Mouse (Mus musculus): Measurements from ENCODE around the gene Mpc1. TPM values are rescaled to one million over a fixed set of nuclear protein-coding genes. Genes with fewer than 3 reads are reported as not detected.
"Not testable (repeated sequence)": the region's sequence is repeated elsewhere in the genome, so short reads cannot be mapped to it uniquely, and the experiment has no call there.

The Mpc1 gene
- total and polyA plus RNA-seq, 2 experiments: 305 to 762 TPM

DNA sequence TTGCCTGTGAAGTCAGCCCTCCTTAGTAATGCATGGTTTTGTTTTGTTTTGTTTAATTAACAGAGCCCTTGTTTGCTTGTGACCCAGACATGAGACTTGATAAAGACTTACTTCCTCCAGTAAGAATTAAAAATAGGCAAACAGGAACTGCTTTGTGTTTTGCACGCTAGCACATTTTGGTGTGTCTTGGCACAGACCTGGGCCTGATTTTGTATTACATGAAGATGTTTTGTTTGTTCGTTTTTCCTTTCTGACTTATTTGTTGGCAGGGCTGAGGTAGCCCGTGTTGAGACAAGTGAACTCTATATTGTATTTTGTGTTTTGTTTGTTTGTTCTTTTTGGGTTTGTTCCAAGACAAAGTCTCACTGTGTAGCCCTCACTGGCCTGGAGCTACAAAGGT, 29.0 kb downstream of the Mpc1 start:
- Histone ChIP-seq H3K4me1 (ENCODE audit: control insufficient read depth, insufficient read depth, low read length) (peaks cover 22% of the 10 kb centered on the region), H3K9ac (ENCODE audit: low read depth, low read length) (no peak overlapping the region; the same call in 1 of the 2 replicates), H3K79me2 (ENCODE audit: control insufficient read depth, insufficient read depth, low read length) (peaks cover 38% of the 10 kb centered on the region), H3K4me3 (ENCODE audit: insufficient read depth, low read depth, low read length) (peak overlapping the region; percentile 98), H3K36me3 (ENCODE audit: control insufficient read depth, insufficient read depth, low read length) (no peaks in the 10 kb centered on the region), H3K27me3 (ENCODE audit: control insufficient read depth, insufficient read depth, low read length) (no peaks in the 10 kb centered on the region), H3K27ac (replicated peaks; ENCODE audit: insufficient read depth, low read depth, low read length) (peak overlapping the region; percentile 92)
- DNase-seq (ENCODE audit: extremely low read depth, low read depth, low spot score): peak; percentile 91
- under 1% methylated on average over 3 of the region's 3 CpGs for WGBS
- TF ChIP-seq POLR2A (IDR thresholded peaks at IDR 0.05; ENCODE audit: extremely low read depth, insufficient read depth, low read length) (no peak), CTCF (IDR thresholded peaks at IDR 0.05; ENCODE audit: low read depth, low read length) (no peak)

DNA sequence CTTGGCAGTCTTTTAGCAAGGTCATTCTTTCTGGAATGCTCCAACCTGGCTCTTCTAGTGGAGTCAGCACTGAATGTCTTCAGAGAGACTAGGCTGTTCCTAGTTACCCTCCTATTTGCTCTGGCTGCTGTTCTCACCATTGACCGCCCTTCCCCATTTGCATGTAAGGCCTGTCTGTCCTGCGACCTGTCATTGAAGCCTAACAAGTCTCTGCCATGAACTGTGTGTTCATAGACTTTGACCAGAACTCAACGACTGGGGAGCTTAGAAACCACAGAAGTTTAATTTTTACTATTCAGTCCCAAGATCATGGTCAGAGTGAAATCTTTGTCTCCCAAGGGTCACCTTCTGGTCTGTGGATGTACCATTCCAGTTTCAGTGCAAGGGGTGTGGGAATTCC, 31.3 kb downstream of the Mpc1 start:
- TF ChIP-seq CTCF (IDR thresholded peaks at IDR 0.05; ENCODE audit: low read depth, low read length) (no peak), POLR2A (IDR thresholded peaks at IDR 0.05; ENCODE audit: extremely low read depth, insufficient read depth, low read length) (no peak)
- Histone ChIP-seq H3K27me3 (ENCODE audit: control insufficient read depth, insufficient read depth, low read length) (no peaks in the 10 kb centered on the region), H3K79me2 (ENCODE audit: control insufficient read depth, insufficient read depth, low read length) (peaks cover 48% of the 10 kb centered on the region), H3K36me3 (ENCODE audit: control insufficient read depth, insufficient read depth, low read length) (no peaks in the 10 kb centered on the region), H3K4me1 (ENCODE audit: control insufficient read depth, insufficient read depth, low read length) (peaks cover 29% of the 10 kb centered on the region), H3K27ac (replicated peaks; ENCODE audit: insufficient read depth, low read depth, low read length) (peak overlapping the region; percentile 95), H3K4me3 (ENCODE audit: insufficient read depth, low read depth, low read length) (no peak overlapping the region), H3K9ac (ENCODE audit: low read depth, low read length) (0 out of 2 replicates have a peak overlapping the region, but pooled peaks have one; percentile 4)
- 36% methylated on average over 3 of the region's 3 CpGs for WGBS
- peak; percentile 96 for DNase-seq (ENCODE audit: extremely low read depth, low read depth, low spot score)

DNA sequence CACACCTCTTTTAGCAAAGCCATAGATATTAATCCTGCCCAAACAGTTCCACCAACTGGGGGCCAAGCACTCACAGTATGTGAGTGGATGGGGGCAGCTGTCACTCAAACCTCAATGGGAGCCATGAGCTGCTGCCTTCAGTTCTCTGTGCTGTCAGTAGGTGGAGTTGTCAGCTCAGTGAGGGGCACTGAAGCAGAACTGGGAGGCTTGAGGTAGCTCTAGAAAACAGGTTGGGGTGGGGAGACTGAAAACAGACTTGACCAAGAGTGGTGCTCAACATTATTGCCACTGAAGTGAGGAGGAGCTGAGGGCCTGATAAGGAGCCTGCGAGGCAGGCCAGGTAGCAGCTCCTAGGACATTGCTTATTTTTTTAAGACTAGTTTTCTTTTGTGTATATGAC, 33.5 kb downstream of the Mpc1 start:
- Histone ChIP-seq H3K27me3 (ENCODE audit: control insufficient read depth, insufficient read depth, low read length) (no peaks in the 10 kb centered on the region), H3K4me3 (ENCODE audit: insufficient read depth, low read depth, low read length) (no peak overlapping the region), H3K36me3 (ENCODE audit: control insufficient read depth, insufficient read depth, low read length) (no peaks in the 10 kb centered on the region), H3K9ac (ENCODE audit: low read depth, low read length) (no peak overlapping the region), H3K27ac (replicated peaks; ENCODE audit: insufficient read depth, low read depth, low read length) (no peak overlapping the region), H3K79me2 (ENCODE audit: control insufficient read depth, insufficient read depth, low read length) (peaks cover 62% of the 10 kb centered on the region), H3K4me1 (ENCODE audit: control insufficient read depth, insufficient read depth, low read length) (peaks cover 31% of the 10 kb centered on the region)
- 92% methylated on average over 1 of the region's 1 CpGs for WGBS
- no peak for DNase-seq (ENCODE audit: extremely low read depth, low read depth, low spot score)
- TF ChIP-seq CTCF (IDR thresholded peaks at IDR 0.05; ENCODE audit: low read depth, low read length): peak; percentile 43
- no peak for TF ChIP-seq POLR2A (IDR thresholded peaks at IDR 0.05; ENCODE audit: extremely low read depth, insufficient read depth, low read length)

DNA sequence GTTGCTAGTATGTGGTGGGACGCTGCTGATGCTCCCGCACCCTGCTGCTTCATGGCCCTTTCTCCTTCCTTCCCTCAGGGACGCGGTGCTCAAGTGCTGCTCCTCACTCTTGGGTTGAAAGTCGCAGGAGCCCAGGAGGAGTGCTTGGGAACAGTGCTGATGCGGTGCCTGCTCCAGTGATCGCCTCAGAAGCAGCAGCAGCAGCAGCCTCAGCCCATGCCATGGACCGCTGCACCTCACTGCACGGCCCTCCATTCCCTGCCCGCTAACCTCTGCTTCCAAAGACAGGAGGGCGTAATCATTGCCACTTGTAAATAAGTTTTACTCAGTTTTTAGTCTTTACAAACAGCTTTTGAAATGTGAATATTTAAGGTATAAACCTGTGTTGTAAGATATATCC, 44.2 kb downstream of the Mpc1 start:
- not testable (repeated sequence) for H3K4me3 ChIP-seq (ENCODE audit: insufficient read depth, low read depth, low read length); H3K27me3 ChIP-seq (ENCODE audit: control insufficient read depth, insufficient read depth, low read length); H3K9ac ChIP-seq (ENCODE audit: low read depth, low read length); H3K4me1 ChIP-seq (ENCODE audit: control insufficient read depth, insufficient read depth, low read length); H3K27ac ChIP-seq (replicated peaks; ENCODE audit: insufficient read depth, low read depth, low read length); H3K36me3 ChIP-seq (ENCODE audit: control insufficient read depth, insufficient read depth, low read length); DNase-seq (ENCODE audit: extremely low read depth, low read depth, low spot score); H3K79me2 ChIP-seq (ENCODE audit: control insufficient read depth, insufficient read depth, low read length)
- 97% methylated on average over 11 of the region's 11 CpGs for WGBS

DNA sequence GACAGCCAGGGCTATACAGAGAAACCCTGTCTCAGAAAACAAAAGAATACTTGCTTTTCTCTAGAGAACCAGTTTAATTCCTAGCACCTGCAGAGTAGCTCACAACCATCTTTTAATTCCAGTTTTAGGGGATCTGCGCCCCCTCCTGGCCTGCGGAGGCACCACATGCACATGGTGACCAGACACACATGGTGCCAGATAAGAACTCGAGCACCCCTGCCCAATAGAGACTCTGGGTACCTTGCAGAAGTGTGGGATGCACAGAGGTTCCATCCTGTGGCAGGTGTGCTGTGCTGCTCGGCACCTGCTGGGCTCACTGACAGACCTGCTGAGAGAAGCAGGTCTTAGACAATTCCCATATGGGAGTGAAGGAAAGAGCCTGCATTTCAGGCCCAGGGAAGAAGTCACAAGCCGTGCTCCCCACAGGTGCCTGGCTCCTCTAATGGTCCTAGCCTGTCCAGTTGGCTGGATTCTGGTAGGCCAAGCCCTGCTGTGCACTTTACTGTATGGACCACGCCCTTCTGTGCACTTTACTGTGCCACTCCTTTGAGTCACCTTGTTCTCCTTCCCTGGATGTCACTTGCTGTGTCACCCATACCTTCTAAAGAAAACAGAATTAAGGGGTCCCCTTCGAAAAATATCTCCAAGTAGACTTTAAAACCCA, 45.9 kb downstream of the Mpc1 start:
- DNase-seq (ENCODE audit: extremely low read depth, low read depth, low spot score): no peak

DNA sequence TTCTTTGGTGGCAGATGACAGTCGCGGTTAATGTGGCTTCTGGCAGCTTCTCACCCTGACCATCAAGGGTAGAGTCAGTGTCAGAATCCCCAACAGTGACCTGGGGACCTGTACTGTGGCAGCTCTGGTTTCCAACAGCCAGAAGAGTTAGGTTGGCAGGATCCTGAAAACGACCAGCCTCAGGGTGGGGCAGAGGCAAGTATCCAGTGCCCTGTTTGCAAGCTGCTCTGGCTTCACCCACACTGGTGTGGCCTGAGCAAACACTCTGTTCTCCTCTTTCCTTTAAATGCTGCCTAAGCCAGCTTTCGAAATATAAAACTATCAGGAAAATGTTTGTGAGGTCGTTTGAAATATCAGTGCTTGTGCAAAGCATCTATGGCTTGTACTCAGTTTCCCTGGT, 47.9 kb downstream of the Mpc1 start:
- WGBS: 56% methylated on average over 5 of the region's 5 CpGs
- Histone ChIP-seq H3K79me2 (ENCODE audit: control insufficient read depth, insufficient read depth, low read length) (no peaks in the 10 kb centered on the region), H3K4me3 (ENCODE audit: insufficient read depth, low read depth, low read length) (no peak overlapping the region), H3K36me3 (ENCODE audit: control insufficient read depth, insufficient read depth, low read length) (0 out of 2 replicates have a peak, but pooled peaks cover 3% of the 10 kb centered on the region), H3K27ac (replicated peaks; ENCODE audit: insufficient read depth, low read depth, low read length) (no peak overlapping the region), H3K9ac (ENCODE audit: low read depth, low read length) (no peak overlapping the region), H3K4me1 (ENCODE audit: control insufficient read depth, insufficient read depth, low read length) (no peaks in the 10 kb centered on the region), H3K27me3 (ENCODE audit: control insufficient read depth, insufficient read depth, low read length) (no peaks in the 10 kb centered on the region)
- TF ChIP-seq CTCF (IDR thresholded peaks at IDR 0.05; ENCODE audit: low read depth, low read length) (no peak), POLR2A (IDR thresholded peaks at IDR 0.05; ENCODE audit: extremely low read depth, insufficient read depth, low read length) (no peak)
- no peak for DNase-seq (ENCODE audit: extremely low read depth, low read depth, low spot score)

More for the DNA sequence above, 45.9 kb downstream of the Mpc1 start:
- Histone ChIP-seq H3K4me3 (ENCODE audit: insufficient read depth, low read depth, low read length) (no peak overlapping the region), H3K27ac (replicated peaks; ENCODE audit: insufficient read depth, low read depth, low read length) (no peak overlapping the region), H3K27me3 (ENCODE audit: control insufficient read depth, insufficient read depth, low read length) (no peaks in the 10 kb centered on the region), H3K9ac (ENCODE audit: low read depth, low read length) (no peak overlapping the region), H3K36me3 (ENCODE audit: control insufficient read depth, insufficient read depth, low read length) (peaks cover 4% of the 10 kb centered on the region; the same call in 1 of the 2 replicates), H3K4me1 (ENCODE audit: control insufficient read depth, insufficient read depth, low read length) (no peaks in the 10 kb centered on the region), H3K79me2 (ENCODE audit: control insufficient read depth, insufficient read depth, low read length) (no peaks in the 10 kb centered on the region)
- TF ChIP-seq POLR2A (IDR thresholded peaks at IDR 0.05; ENCODE audit: extremely low read depth, insufficient read depth, low read length) (no peak), CTCF (IDR thresholded peaks at IDR 0.05; ENCODE audit: low read depth, low read length) (peak; percentile 66)
- WGBS: 84% methylated on average over 7 of the region's 7 CpGs

DNA sequence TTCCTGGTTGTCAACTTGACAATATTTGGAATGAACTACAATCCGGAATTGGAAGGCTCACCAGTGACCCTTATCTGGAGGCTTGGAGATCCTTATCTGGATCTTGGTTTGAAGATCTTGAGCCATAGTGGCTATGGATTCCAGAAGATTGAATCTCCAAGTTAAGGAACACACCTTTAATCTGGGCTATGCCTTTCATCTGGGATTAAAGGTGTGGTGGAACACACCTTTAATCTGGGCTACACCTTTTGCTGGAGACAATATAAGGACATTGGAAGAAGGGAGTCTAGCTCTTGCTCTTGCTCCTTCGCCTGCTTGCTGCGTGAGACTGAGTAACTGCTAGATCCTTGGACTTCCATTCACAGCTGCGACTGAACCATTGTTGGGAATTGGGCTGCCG, 54.5 kb downstream of the Mpc1 start, which contains the start of gene Prr18:
Gene Prr18, plus strand, starts transcription at position 301 of the 400 bp plus-strand sequence.
- not testable (repeated sequence) for H3K27ac ChIP-seq (replicated peaks; ENCODE audit: insufficient read depth, low read depth, low read length); H3K27me3 ChIP-seq (ENCODE audit: control insufficient read depth, insufficient read depth, low read length); H3K79me2 ChIP-seq (ENCODE audit: control insufficient read depth, insufficient read depth, low read length); H3K4me1 ChIP-seq (ENCODE audit: control insufficient read depth, insufficient read depth, low read length); DNase-seq (ENCODE audit: extremely low read depth, low read depth, low spot score); H3K36me3 ChIP-seq (ENCODE audit: control insufficient read depth, insufficient read depth, low read length); H3K4me3 ChIP-seq (ENCODE audit: insufficient read depth, low read depth, low read length); H3K9ac ChIP-seq (ENCODE audit: low read depth, low read length)
- WGBS: 94% methylated on average over 1 of the region's 5 CpGs

All from liver, adult 2 months (tissue).